Mouse (Mus musculus) gastrocnemius, postnatal 4 days (tissue): ENCODE results near the gene Nup98. TPM values are rescaled to one million over a fixed set of nuclear protein-coding genes. Genes with fewer than 3 reads are reported as not detected.
A peak's percentile ranks its signal among the peaks of the same experiment; 100 is the strongest.

ENCODE experiments used
- DNase-seq, 2 experiments: peaks; one replicate each; pipeline ENCODE4 v3.0.0; 2021 to 2022; ENCODE audit warnings: low spot score in 2 of 2, mixed read lengths in 2 of 2
- long read RNA-seq, 2 experiments: library from polyadenylated mRNA; stranded (forward); transcript quantifications; one replicate each; pipeline ENCODE4 v2.0.0; 2021
- total RNA-seq, 2 experiments: library from RNA; stranded (reverse); gene quantifications; 2 replicates each; pipeline ENCODE4 v1.2.3; 2021

Nup98 gene
- total RNA-seq = 10 to 100 TPM; 41.2 to 43.6 TPM
- long read RNA-seq, experiment 1, full-length matches to known transcripts = 7 of 9 reads
- long read RNA-seq, experiment 1, partial matches to known transcripts = 1 of 9 reads
- long read RNA-seq, experiment 1, other reads (novel, unspliced or antisense) = 1 of 9 reads
- long read RNA-seq, experiment 2, full-length matches to known transcripts = 3 of 6 reads
- long read RNA-seq, experiment 2, partial matches to known transcripts = 0 of 6 reads
- long read RNA-seq, experiment 2, other reads (novel, unspliced or antisense) = 3 of 6 reads

DNA sequence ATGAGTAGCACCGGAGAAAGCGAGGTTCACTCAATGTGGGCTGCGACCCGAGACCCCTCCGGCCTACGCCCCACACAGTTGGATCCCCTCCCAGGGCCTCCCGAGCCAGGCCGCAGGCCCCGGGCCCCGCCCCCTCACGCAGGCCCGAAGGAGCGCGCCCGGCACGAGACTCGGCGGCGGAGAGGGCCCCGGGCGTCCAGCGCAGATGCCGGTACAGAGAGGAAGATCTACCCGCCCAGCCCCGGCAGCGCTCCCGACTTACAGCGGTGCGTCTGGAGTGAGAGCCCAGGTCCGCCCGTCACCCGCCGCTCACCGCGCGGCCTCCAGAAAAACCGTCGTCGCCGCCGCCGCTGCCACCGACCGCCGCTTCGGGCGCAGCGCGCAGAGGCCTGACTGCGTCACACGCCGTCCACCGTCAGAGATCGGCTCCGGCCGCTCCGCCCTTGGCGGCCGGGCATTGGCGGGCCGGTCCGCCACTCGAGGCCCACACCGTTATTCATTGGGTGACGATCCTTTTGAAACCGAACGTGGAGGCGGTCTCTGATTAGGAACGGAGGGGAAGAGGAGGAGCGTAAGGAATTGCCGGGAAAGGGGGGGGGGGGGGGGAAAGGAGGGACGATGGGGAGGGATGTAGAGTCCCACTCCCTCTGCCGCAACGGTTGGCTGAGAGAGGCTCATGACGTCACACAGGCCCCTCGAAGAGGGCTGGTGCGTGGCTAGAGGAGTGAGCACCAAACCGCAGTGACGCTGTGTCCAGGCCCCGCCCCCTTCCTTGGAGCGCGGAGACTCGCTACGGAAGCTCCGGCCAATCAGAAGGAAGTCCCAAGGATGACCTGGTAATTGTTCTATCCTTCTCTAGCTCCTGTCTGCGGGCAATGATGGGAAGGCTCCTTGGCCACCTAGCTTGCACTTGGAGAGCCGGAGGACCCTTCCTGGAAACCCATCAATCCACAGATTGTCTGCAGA lies at the start of gene Nup98, which contains the start of gene Pgap2:
TSS of gene Nup98 (minus strand) at position 421 of the 966 bp plus-strand sequence.
TSS of gene Pgap2 (plus strand) at position 453 of the 966 bp plus-strand sequence.
- peak; percentile 95 to 99 for DNase-seq

DNA sequence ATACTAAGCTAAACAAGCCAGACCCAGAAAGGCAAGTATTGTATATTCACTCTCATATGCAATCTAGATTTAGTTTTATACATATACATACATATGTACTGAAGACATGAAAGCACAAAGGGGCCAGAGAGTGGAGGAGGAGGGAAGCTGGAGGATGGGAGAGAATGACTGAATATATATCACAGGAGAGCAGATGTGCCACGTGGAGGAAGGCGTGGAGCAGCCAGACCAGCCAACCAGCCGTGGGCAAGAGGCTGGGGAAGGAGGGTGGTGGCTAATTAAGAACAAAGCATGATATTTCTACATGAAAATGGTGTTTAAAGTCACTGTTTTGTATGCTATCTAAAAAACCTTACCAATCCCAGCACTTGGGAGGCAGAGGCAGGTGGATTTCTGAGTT lies 48.8 kb upstream of the Nup98 start:
- DNase-seq = no peak

DNA sequence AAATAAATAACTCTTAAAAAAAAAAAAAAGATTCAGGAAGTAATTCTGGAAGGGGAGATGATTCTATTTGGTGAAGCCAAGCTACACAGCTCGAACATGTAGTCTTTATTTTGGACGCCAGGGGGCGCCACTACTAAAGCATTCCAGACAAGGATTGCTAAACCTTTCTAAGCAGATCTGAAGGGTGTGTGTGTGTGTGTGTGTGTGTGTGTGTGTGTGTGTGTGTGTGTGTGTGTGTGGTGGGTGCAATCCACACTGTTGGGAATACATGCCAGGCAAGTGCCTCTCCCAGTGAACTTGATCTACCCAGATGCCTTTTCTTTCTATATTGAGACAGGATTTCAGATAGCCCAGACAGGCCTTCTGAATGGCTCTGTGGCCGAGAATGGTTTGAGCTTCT lies 48.2 kb upstream of the Nup98 start:
- DNase-seq = peak; percentile 64 to 80

DNA sequence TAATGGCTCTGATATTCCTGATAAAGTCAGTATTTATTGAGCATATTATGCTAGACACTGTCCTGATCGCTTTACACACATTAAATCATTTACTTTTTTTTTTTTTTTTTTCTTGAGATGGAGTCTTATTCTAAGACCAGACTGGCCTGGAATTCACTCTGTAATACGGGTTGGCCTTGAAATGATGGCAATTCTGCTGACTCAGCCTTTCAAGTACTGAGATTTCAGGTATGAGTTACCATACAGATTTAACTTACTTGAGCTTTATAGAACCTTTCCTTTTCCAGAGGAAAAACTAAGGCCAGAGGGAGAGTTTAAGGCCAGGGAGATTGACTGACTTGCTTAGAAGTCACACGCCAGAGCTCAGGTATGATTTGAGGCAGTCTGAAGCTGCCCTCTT lies 46.7 kb upstream of the Nup98 start:
- no peak for DNase-seq

DNA sequence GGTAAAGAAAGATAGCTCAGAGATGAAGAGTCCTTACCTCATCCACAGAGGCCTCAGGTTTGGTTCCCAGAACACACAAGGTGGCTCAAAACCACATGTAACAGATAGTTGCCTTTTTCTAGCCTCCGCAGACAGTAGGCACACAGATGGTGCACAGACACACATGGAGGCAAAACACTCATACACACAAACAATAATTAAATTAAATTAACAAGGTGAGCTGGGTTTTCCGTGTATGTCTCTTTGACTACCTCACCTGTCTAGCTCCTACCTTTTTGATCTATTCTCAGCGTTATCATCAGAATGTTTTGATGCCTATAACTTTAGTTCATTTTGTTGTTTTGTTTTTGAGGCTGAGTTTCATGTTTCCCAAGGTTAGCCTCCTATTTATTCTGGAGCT lies 46.0 kb upstream of the Nup98 start, which contains the start of gene Rhog:
TSS of gene Rhog (minus strand) at position 101 of the 400 bp plus-strand sequence.
- no peak for DNase-seq

DNA sequence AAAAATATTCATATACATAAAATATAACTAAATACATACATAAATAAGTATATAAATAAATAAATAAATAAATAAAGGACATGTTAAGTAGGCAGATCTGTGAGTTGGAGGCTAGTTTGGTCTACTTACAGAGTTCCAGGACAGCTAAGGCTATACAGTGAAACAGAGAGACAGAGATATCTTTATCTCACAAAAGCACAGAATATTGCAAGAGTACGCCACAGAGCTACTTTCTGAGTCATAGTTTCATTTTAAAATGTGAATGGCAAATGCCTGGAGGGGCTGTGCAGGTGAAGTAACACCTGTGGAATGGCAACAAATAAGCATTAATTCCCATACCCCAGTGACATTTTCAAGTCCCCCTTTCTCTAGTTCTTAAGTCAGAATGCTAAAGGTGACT lies 43.7 kb upstream of the Nup98 start:
- DNase-seq = no peak

DNA sequence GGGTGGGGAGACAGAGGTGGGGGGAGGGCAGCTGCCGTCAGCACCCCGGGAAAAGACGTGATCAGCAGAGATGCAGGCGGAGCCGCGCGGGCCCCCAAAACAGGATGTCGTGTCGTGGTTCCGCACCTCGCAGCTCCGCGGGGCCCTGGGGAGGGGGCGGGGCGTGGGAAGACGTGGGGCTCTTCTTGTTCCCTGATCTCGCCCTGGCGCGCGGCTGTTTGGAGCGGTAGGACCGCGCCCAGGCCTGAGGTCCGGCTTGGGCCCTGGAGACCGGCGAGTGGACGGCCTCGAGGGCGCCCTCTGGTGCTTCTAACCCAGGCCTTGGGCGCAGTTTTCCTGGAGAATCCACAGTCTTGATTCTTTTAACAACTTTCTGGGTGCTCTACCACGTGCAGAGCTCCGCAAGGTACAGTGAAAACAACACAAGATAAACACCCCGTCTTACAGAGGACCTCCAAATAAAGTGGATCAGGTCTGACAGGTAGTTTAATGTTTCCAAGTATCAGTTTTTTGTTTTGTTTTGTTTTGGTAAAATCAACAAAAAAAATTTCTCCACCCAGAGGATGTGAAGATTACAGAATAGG lies 40.7 kb upstream of the Nup98 start:
- DNase-seq = peak; percentile 82 to 91

DNA sequence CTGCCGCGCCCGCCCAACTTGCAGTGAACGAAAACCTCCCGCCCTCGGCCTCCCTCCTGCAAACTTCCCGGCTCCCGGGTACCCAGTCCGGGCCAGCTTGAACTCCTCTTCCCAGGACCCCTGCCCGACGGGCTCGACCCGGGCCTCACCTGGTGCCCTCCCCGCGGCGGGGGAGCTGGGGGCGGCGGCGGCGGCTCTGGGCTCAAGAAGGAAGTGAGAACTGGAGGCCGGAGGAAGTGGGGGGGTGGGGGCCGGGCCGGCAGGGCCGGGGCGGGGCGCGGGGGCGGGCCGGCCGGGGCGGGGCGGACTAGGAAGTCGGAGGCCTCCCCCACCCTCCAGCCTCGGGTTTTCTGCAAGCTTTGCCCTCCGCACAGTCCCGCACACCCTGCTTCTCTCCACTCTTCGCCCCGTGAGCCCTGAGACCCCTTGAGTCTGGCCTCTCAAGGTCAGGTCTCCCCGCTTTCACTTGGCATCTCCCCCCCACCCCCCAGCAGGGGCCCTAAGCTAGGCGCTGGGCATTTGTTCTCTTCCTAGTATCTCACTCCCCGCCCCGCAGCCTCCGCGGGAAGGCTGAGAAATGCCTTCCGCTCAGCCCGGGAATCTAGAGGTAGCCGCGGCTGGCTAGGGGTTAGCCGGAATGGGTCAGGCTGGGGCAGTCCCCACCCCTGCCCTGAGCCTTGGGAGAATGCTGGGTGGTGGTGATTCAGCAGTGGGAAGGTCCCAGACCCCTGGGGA lies 40.1 kb upstream of the Nup98 start:
- DNase-seq = peak; percentile 62 to 80

DNA sequence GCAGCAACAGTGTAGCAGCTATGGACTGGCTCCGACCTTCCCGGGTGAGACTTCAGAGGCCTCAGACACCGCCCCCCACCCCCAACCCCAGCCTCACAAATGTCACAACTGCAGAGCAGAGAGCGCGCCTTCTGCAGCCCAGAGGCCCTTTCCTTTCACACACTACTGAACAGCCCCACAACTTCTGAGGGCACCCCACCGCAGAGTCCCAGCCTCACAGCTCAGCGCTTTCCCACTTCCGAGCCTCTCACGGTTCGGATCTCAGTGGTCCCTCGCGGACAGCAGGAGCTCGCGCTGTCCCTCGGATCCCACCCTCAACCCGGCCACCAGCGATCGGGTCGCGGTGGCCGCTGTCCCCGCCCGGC lies 39.5 kb upstream of the Nup98 start:
- peak in 1 of 2 experiments; percentile 24 for DNase-seq

DNA sequence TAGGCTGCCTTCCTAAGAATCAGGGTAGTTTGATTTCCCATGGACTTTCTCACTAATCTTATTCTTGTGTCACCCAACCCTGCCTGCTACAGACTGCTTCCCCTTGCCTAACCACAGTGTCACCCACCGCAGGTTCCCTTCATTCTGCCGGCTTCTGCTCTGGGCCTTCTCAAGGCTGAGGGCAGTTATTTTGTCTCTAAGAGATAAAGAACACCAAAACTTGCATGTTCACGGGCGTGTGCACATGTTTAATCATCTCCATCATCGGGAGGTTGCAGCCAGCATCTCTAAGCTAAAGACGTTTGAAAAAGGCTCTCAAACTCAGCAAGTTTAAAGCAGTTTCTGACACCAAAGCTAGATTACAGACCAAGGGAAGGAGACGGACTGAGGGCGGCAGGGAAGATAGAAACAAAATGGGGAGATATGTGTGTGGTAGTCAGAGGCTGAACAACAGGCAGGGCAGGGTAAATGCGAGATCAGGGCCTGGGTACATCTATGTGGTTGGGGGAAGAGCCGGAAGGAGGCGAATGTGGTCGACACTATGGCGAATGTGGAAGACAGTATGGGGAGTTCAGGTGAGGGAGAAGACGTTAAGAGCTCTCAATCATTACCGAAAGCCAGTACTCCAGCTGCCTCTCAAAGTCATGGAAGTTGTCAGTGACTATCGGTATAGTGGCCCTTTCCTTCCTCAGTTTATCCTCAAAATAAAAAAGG lies 38.9 kb upstream of the Nup98 start:
- DNase-seq = no peak

DNA sequence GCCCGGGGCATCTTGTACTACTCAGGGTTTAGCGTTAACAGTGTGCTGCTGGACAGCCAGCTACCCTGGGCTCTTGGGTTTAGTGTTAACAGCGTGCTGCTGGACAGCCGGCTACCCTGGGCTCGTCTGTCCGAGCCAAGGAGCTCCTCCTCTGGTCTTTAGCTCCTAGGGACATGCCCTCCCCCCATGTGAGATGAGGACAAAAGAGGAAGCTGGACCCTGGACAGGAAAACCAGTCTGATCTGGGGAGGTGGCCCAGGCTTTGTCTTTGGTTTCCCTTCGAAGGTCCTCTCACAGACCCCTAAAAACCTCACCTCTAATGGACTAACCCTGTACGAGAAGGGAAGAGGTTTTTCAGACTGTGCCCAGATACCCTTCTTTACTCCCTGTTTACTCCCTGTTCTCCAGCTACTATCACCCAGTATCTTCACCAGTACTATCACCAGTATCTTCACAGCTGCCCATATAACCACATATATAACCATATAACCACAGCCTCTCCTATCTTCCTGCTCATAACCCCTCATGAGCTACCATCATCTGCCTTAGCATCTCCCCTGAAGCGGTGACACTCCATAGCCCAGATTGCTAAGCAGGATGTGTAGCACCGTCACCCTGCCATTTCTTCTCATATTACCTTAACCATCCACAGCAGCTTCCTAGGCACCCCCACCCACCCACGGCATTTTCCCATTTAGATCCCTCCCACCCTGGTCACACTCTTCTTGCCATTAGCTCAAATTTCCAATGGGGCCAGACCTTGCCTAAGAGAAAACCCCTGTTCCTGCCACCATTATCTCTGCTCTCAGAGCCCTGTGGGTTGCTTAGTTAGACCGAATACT lies 37.2 kb upstream of the Nup98 start:
- no peak for DNase-seq

DNA sequence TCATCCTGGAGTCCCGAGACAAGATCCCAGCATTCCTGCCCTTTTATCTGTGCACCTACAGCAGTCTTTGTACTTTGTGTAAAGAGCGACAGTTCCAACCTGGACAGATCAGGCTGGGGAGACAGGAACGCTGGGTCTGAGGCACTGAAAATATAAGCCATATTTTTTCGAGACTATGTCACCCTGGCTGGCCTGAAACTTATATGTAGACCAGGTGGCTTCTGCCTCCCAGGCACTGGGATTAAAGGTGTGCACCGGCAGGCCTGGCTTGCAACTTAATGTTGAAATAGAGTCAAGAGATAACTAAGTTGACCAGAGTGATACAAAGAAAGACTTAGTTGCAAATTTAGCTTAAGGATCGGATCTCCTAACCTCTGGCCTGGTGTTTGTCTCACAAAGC lies 36.3 kb upstream of the Nup98 start:
- no peak for DNase-seq

DNA sequence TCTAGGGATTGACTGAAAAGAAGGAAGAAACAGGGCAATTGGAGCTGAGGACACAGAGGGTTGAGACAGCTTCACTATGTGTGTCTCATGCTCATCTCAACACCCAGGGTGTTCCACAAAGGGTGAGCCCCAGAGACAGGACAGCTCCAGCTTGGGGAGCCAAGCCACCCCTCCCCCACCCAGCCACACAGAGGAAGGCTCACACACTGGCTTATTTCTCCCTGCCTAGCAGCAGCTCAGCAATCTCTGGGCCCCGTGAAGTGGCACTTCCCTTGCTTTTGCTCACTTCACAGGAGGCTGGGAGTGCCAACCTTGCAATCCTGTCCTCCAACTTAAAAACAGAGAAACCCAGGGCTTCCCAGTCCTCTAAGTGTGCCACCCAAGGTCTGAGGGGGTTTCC lies 35.8 kb upstream of the Nup98 start:
- DNase-seq = peak in 1 of 2 experiments; percentile 42

DNA sequence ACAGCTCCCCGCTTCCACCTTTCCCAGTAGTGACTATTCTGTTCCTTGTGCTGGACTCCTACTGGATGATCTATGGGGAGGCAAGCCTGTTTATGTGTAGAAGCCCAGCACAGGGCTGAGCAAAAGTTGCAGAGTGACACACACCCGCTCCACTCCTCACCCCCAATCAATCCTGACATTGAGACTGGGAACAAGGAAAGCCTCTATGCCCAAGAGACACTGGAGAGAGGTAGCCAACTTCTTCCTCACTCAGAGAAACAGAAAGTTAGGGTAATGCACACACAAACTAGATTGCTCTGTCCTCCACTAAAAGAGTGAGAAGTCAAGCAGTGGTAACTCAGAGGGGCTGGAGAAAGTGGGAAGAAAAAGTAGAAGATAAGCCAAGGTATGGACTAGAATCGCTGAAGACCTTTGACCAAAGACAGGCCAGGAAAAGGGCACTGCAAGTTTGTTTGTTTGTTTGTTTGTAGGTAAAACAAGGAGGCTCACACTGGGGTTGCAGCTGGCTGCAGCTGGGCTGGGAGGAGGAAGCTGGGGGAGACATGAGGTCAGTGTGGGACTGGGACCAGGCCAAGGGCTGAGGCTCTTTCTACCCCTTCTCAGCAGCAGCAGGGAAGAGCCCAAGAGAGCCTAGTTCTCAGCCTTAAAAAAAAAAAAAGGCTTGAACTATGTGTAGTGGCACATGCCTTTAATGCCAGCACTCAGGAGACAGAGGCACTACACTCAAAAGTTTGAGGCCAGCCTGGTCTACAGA lies 35.0 kb upstream of the Nup98 start:
- DNase-seq = peak in 1 of 2 experiments; percentile 67

DNA sequence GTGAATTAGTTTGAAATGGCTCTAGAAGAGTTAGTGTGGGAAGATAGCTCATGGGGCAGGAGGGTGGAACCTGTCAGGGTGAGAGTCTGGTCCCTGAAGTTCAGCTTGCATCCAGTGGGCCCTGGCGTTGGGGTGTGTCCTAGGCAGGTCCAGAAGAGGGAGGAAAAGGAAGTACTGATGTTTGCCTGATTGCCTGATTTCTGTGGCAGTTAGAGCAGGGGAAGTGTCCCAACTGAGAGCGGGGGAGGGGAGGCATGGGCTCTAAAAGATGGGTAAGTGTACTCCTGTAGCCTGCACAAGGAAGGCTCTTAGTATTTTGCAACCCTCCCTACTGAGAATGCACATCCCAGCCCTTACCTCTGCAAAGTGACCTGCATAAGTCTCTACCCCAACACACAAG lies 33.9 kb upstream of the Nup98 start:
- no peak for DNase-seq

DNA sequence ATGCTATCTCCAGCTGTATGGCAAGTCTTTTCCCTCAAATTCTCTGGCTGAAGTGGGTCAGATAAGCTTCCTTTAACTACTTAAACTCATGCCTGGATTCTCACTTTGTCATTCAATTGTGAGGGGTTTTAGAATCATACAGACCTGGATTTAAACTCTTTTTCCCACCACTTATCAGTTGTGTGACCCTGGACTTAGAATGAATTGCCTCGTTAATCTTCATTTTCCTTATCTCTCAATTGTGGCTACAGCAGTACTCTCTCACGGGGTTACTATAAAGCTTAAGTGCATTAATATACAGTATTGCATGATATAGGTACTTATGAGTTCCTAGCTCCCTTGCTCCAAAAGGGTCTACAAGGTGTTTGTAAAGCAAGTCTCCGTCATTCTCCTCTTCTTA lies 32.9 kb upstream of the Nup98 start:
- DNase-seq = no peak

DNA sequence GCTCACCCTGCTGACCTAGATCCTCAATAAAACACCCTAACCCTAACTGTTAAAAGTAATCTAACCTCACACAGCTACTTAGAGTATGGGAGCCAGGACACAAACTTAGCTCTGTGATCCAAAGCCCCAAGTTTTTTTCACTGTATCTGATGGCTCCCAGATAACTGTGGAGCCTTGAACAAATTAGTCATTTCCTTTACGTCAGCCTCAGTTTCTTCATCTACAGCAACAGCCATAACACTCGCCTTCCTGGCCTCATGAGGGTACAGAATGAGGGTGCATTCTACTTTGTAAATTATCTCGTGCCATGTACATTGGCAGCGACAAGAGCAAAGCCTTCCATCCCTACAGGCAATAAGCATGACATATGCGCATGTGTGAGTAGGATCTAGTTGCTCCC lies 32.4 kb upstream of the Nup98 start:
- no peak for DNase-seq

DNA sequence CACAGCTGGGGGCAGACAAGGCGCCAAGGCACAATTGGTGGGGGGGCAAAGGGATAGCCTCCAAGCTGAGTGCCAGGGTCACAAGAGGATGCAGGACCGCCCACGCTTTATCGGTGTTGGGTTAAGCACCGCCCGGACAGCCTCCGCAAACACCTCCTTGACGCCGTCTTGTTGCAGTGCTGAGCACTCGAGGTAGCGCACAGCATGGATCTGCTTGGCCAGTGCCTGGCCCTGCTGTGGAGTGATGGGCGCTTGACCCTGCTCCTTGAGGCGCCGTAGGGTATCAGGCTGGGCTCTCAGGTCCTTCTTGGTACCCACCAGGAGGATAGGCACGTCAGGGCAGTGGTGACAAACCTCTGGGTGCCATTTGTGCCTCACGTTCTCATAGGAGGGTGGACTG lies 29.6 kb upstream of the Nup98 start:
- no peak for DNase-seq
